ENCODE assay signal across 36 mouse cellular contexts in genomic region chr4:56157521-56158065, GRCm38 (mm10).
"Had no signal": no experiment of that assay in that cellular context is flagged by ENCODE, and none has a peak within 500 bp of the region (broad histone marks: within the 10 kb centered on the region; RNA-seq: fewer than 3 reads in every experiment).

No protein-coding gene starts in this region.

- DNase-seq: heart, adult 18-20 months; heart, adult 2 months; heart, postnatal 10 days; heart, postnatal 14 days; heart, postnatal 36 days; heart, postnatal 4 days; kidney, adult 11 months; kidney, adult 18-20 months; kidney, adult 2 months; kidney, adult 8-10 months; kidney, adult 9 months; kidney, postnatal 10 days; kidney, postnatal 14 days; kidney, postnatal 25 days; kidney, postnatal 36 days; kidney, postnatal 4 days; layer of hippocampus, adult 9-11 months had no signal

- H3K4me2 ChIP-seq: heart, embryonic 11.5 days; heart, embryonic 12.5 days; heart, embryonic 13.5 days; heart, embryonic 15.5 days; hindbrain, embryonic 12.5 days; hindbrain, embryonic 13.5 days; hindbrain, embryonic 14.5 days; hindbrain, embryonic 15.5 days; intestine, embryonic 15.5 days; kidney, embryonic 15.5 days had no signal

- H3K9me3 ChIP-seq: heart, embryonic 10.5 days; heart, embryonic 13.5 days; heart, embryonic 15.5 days; hindbrain, embryonic 10.5 days; hindbrain, embryonic 12.5 days; hindbrain, embryonic 13.5 days; hindbrain, embryonic 15.5 days; intestine, embryonic 15.5 days; kidney, embryonic 15.5 days had no signal

- H3K4me3 ChIP-seq: heart, adult 2 months; heart, embryonic 10.5 days; heart, embryonic 12.5 days; heart, embryonic 13.5 days; heart, embryonic 15.5 days; hindbrain, embryonic 10.5 days; hindbrain, embryonic 12.5 days; hindbrain, embryonic 13.5 days; hindbrain, embryonic 15.5 days; intestine, embryonic 15.5 days; kidney, embryonic 15.5 days; layer of hippocampus, adult 2 months had no signal

- H3K27me3 ChIP-seq: heart, embryonic 12.5 days; heart, embryonic 13.5 days; heart, embryonic 15.5 days; hindbrain, embryonic 12.5 days; hindbrain, embryonic 13.5 days; hindbrain, embryonic 15.5 days; intestine, embryonic 15.5 days; kidney, embryonic 15.5 days had no signal

- H3K36me3 ChIP-seq: heart, embryonic 10.5 days; heart, embryonic 12.5 days; heart, embryonic 13.5 days; heart, embryonic 15.5 days; hindbrain, embryonic 10.5 days; hindbrain, embryonic 12.5 days; hindbrain, embryonic 13.5 days; hindbrain, embryonic 15.5 days; intestine, embryonic 15.5 days; kidney, embryonic 15.5 days had no signal

- ATAC-seq: hindbrain, embryonic 16.5 days; hindbrain, postnatal 0 days; inflammation-experienced regulatory T-cells, adult 6 months; intestine, embryonic 15.5 days; intestine, embryonic 16.5 days; intestine, postnatal 0 days had no signal

- H3K27ac ChIP-seq: heart, adult 2 months; heart, embryonic 10.5 days; heart, embryonic 13.5 days; heart, embryonic 15.5 days; hindbrain, embryonic 10.5 days; hindbrain, embryonic 12.5 days; hindbrain, embryonic 13.5 days; hindbrain, embryonic 14.5 days; hindbrain, embryonic 15.5 days; hindbrain, postnatal 0 days; intestine, embryonic 15.5 days; kidney, embryonic 15.5 days; kidney, postnatal 0 days; layer of hippocampus, adult 2 months had no signal

- H3K9ac ChIP-seq: heart, embryonic 12.5 days; heart, embryonic 13.5 days; heart, embryonic 15.5 days; hindbrain, embryonic 12.5 days; hindbrain, embryonic 13.5 days; hindbrain, embryonic 14.5 days; hindbrain, embryonic 15.5 days; intestine, embryonic 15.5 days; kidney, embryonic 15.5 days had no signal

- H3K4me1 ChIP-seq: heart, embryonic 10.5 days; heart, embryonic 12.5 days; heart, embryonic 13.5 days; heart, embryonic 15.5 days; intestine, embryonic 15.5 days; kidney, embryonic 15.5 days had no signal
